Mouse (Mus musculus) liver, adult 2 months (tissue): Measurements from ENCODE around the gene Pafah2.

Experiments used
- CTCF ChIP-seq: fragments of 200-500 bp; IDR thresholded peaks from 2 replicates; pipeline ENCODE4 v1.5.1; 2011; ENCODE audit warnings: low read depth, low read length, control low read depth
- POLR2A ChIP-seq: fragments of 200-500 bp; IDR thresholded peaks from 2 replicates; pipeline ENCODE4 v1.6.1; 2011; ENCODE audit warnings: low read length, control low read depth; ENCODE audit not compliant: insufficient read depth; ENCODE audit errors: extremely low read depth

DNA sequence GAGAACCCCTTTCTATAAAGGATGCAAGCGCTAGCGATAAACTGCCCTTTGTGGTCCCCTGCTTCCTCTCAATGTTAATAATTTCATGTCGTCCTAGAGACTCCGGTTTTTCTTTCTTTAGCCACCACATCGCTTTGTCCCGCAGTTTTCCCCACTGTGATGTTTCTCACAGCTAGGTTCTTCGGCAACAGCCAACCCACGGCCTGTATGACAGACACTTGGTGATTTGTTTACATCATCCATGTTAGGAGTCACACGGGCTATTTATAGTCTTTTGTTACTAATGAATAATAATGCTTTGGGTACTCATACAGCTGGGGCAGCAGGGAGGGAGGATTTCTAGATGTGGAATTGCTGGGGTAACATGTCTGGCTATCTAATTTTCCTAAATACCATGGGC is 55.4 kb downstream of the Pafah2 start:
- no peak for TF ChIP-seq POLR2A
- no peak for TF ChIP-seq CTCF
